Mouse (Mus musculus) stomach, embryonic 14.5 days (tissue): ENCODE results near the gene Gtf2e1. TPM values are rescaled to one million over a fixed set of nuclear protein-coding genes. Genes with fewer than 3 reads are reported as not detected.

Source experiments
- ATAC-seq: fragments of 200-750 bp; cut with Nextera tagmentation; 2 replicates; pipeline ENCODE4 v1.8.0; 2017; ENCODE audit warnings: low read depth, moderate TSS enrichment; ENCODE audit not compliant: insufficient number of reproducible peaks, insufficient read depth, low FRiP score
- H3K27ac ChIP-seq: fragments of 300-500 bp; sonication (generic); 2 replicates; pipeline ENCODE4 v1.5.1; 2014; ENCODE audit warnings: mild to moderate bottlenecking, low read length, moderate library complexity, mixed read lengths
- H3K27me3 ChIP-seq: fragments of 300-500 bp; sonication (generic); 2 replicates; pipeline ENCODE4 v1.6.1; 2014; ENCODE audit warnings: low read length, control low read depth, mixed read lengths; ENCODE audit not compliant: control insufficient read depth, insufficient read depth
- H3K36me3 ChIP-seq: fragments of 300-500 bp; sonication (generic); 2 replicates; pipeline ENCODE4 v1.6.1; 2014; ENCODE audit warnings: mild to moderate bottlenecking, control low read depth, low read length, moderate library complexity, mixed read lengths; ENCODE audit not compliant: control insufficient read depth, insufficient read depth
- H3K4me1 ChIP-seq: fragments of 300-500 bp; sonication (generic); 2 replicates; pipeline ENCODE4 v1.6.1; 2014; ENCODE audit warnings: low read length, control low read depth, mixed read lengths; ENCODE audit not compliant: control insufficient read depth, insufficient read depth
- H3K4me2 ChIP-seq: fragments of 300-500 bp; sonication (generic); replicated peaks from 2 replicates; pipeline ENCODE4 v1.6.1; 2014; ENCODE audit warnings: low read depth, low read length, control low read depth
- H3K4me3 ChIP-seq: fragments of 300-500 bp; sonication (generic); 2 replicates; pipeline ENCODE4 v1.5.1; 2014; ENCODE audit warnings: low read depth, low read length, control low read depth
- H3K9ac ChIP-seq: fragments of 300-500 bp; sonication (generic); replicated peaks from 2 replicates; pipeline ENCODE4 v1.6.1; 2014; ENCODE audit warnings: low read depth, mild to moderate bottlenecking, control low read depth, low read length, moderate library complexity, mixed read lengths
- H3K9me3 ChIP-seq: fragments of 300-500 bp; sonication (generic); 2 replicates; pipeline ENCODE4 v1.6.1; 2016; ENCODE audit warnings: low read depth, low read length, control low read depth; ENCODE audit not compliant: control insufficient read depth
- WGBS: fragments of 180-500 bp; shearing (Covaris S2); extraction: QIAGEN DNeasy Blood & Tissue Kit; methylation state at CpG from one replicate; pipeline ENCODE4 v1.1.7; 2014; 5-methylcytosine and 5-hydroxymethylcytosine counted together
- polyA plus RNA-seq: library from polyadenylated mRNA; unstranded; fragments of >200 nt; fragmentation: Nextera tagmentation; extraction: Ambion mirVana; gene quantifications from 2 replicates; pipeline ENCODE4 v1.2.1, GENCODE M21; 2014

The Gtf2e1 gene
- polyA plus RNA-seq, 1 experiment from 2014 or later, result 25.0 TPM

GRCm38 (mm10) chr16:37532046-37532445, 7.5 kb downstream of the Gtf2e1 start:
- H3K27me3 ChIP-seq, result no peaks in the 10 kb centered on the region
- no peak overlapping the region for H3K4me2 ChIP-seq
- no peaks in the 10 kb centered on the region for H3K4me1 ChIP-seq
- WGBS, result 95% methylated on average over 1 of the region's 1 CpGs
- peaks cover 16% of the 10 kb centered on the region for H3K36me3 ChIP-seq
- no peak for ATAC-seq
- H3K9me3 ChIP-seq, result no peaks in the 10 kb centered on the region
- H3K9ac ChIP-seq, result no peak overlapping the region
- H3K4me3 ChIP-seq, result no peak overlapping the region
- H3K27ac ChIP-seq, result no peak overlapping the region

- Histone ChIP-seq H3K27me3 (no peaks in the 10 kb centered on the region), H3K9me3 (no peaks in the 10 kb centered on the region), H3K9ac (no peak overlapping the region), H3K4me3 (no peak overlapping the region), H3K4me2 (no peak overlapping the region), H3K27ac (no peak overlapping the region), H3K36me3 (peaks cover 14% of the 10 kb centered on the region), H3K4me1 (no peaks in the 10 kb centered on the region)
- WGBS, result 88% methylated on average over 6 of the region's 6 CpGs
- no peak for ATAC-seq
Measured at GRCm38 (mm10) chr16:37530170-37530569, 9.4 kb downstream of the Gtf2e1 start.

- no peak overlapping the region for H3K4me2 ChIP-seq
- no peak for ATAC-seq
- peaks cover 8% of the 10 kb centered on the region; the same call in 1 of the 2 replicates for H3K36me3 ChIP-seq
- 98% methylated on average over 3 of the region's 3 CpGs for WGBS
- no peak overlapping the region for H3K27ac ChIP-seq
- no peaks in the 10 kb centered on the region for H3K4me1 ChIP-seq
- peaks cover 4% of the 10 kb centered on the region; the same call in 1 of the 2 replicates for H3K9me3 ChIP-seq
- H3K27me3 ChIP-seq, result no peaks in the 10 kb centered on the region
- H3K9ac ChIP-seq, result no peak overlapping the region
- no peak overlapping the region for H3K4me3 ChIP-seq
Measured at GRCm38 (mm10) chr16:37526688-37527223, 12.8 kb downstream of the Gtf2e1 start.

- Histone ChIP-seq H3K4me3 (no peak overlapping the region), H3K9ac (no peak overlapping the region), H3K4me2 (no peak overlapping the region), H3K27ac (no peak overlapping the region), H3K36me3 (peaks cover 18% of the 10 kb centered on the region), H3K4me1 (no peaks in the 10 kb centered on the region), H3K27me3 (no peaks in the 10 kb centered on the region), H3K9me3 (peaks cover 4% of the 10 kb centered on the region; the same call in 1 of the 2 replicates)
- 73% methylated on average over 2 of the region's 2 CpGs for WGBS
- ATAC-seq, result no peak
Measured at GRCm38 (mm10) chr16:37525121-37525520, 14.5 kb downstream of the Gtf2e1 start.

- ATAC-seq, result no peak
- WGBS, result 92% methylated on average over 7 of the region's 7 CpGs
- Histone ChIP-seq H3K9me3 (peaks cover 4% of the 10 kb centered on the region; the same call in 1 of the 2 replicates), H3K27ac (no peak overlapping the region), H3K4me2 (no peak overlapping the region), H3K36me3 (peaks cover 23% of the 10 kb centered on the region), H3K4me1 (no peaks in the 10 kb centered on the region), H3K9ac (no peak overlapping the region), H3K27me3 (no peaks in the 10 kb centered on the region), H3K4me3 (no peak overlapping the region)
Measured at GRCm38 (mm10) chr16:37522100-37522697, 17.4 kb downstream of the Gtf2e1 start.

- H3K9me3 ChIP-seq, result peaks cover 4% of the 10 kb centered on the region; the same call in 1 of the 2 replicates
- no peak for ATAC-seq
- no peak overlapping the region for H3K4me2 ChIP-seq
- no peak overlapping the region for H3K4me3 ChIP-seq
- WGBS, result 92% methylated on average over 2 of the region's 2 CpGs
- H3K9ac ChIP-seq, result no peak overlapping the region
- H3K4me1 ChIP-seq, result no peaks in the 10 kb centered on the region
- H3K27ac ChIP-seq, result no peak overlapping the region
- no peaks in the 10 kb centered on the region for H3K27me3 ChIP-seq
- H3K36me3 ChIP-seq, result peaks cover 28% of the 10 kb centered on the region
Measured at GRCm38 (mm10) chr16:37520190-37521040, 19.2 kb downstream of the Gtf2e1 start.

GRCm38 (mm10) chr16:37519721-37520120, 19.9 kb downstream of the Gtf2e1 start:
- Histone ChIP-seq H3K9me3 (peaks cover 4% of the 10 kb centered on the region; the same call in 1 of the 2 replicates), H3K9ac (no peak overlapping the region), H3K4me2 (no peak overlapping the region), H3K4me1 (no peaks in the 10 kb centered on the region), H3K4me3 (no peak overlapping the region), H3K36me3 (peaks cover 29% of the 10 kb centered on the region), H3K27me3 (no peaks in the 10 kb centered on the region), H3K27ac (no peak overlapping the region)
- ATAC-seq, result no peak
- WGBS, result 100% methylated on average over 1 of the region's 1 CpGs

GRCm38 (mm10) chr16:37518662-37519061, 20.9 kb downstream of the Gtf2e1 start:
- H3K9ac ChIP-seq, result no peak overlapping the region

More at GRCm38 (mm10) chr16:37518662-37519061, 20.9 kb downstream of the Gtf2e1 start:
- WGBS, result 80% methylated on average over 2 of the region's 2 CpGs
- no peak overlapping the region for H3K4me2 ChIP-seq
- H3K36me3 ChIP-seq, result peaks cover 28% of the 10 kb centered on the region
- ATAC-seq, result no peak
- no peak overlapping the region for H3K4me3 ChIP-seq
- H3K4me1 ChIP-seq, result no peaks in the 10 kb centered on the region
- no peak overlapping the region for H3K27ac ChIP-seq
- H3K27me3 ChIP-seq, result no peaks in the 10 kb centered on the region
- peaks cover 2% of the 10 kb centered on the region; the same call in 1 of the 2 replicates for H3K9me3 ChIP-seq
